Mouse (Mus musculus) stomach, postnatal 0 days (tissue): Measurements from ENCODE around the gene Zmat5. TPM values are rescaled to one million over a fixed set of nuclear protein-coding genes. Genes with fewer than 3 reads are reported as not detected.

Experiments used
- ATAC-seq: fragments of 200-750 bp; cut with Nextera tagmentation; 2 replicates; pipeline ENCODE4 v1.8.0; 2017; ENCODE audit not compliant: low FRiP score, low TSS enrichment
- DNase-seq: peaks from one replicate; pipeline ENCODE4 v3.0.0-alpha.2; 2016; ENCODE audit warnings: low spot score
- H3K27ac ChIP-seq: fragments of 300-500 bp; sonication (generic); replicated peaks from 2 replicates; pipeline ENCODE4 v1.5.1; 2014; ENCODE audit warnings: mild to moderate bottlenecking, control low read depth
- H3K27me3 ChIP-seq: fragments of 300-500 bp; sonication (generic); 2 replicates; pipeline ENCODE4 v1.6.1; 2014; ENCODE audit warnings: low read length; ENCODE audit not compliant: control insufficient read depth, insufficient read depth
- H3K36me3 ChIP-seq: fragments of 300-500 bp; sonication (generic); 2 replicates; pipeline ENCODE4 v1.6.1; 2014; ENCODE audit warnings: low read length, mixed read lengths; ENCODE audit not compliant: control insufficient read depth, insufficient read depth
- H3K4me1 ChIP-seq: fragments of 300-500 bp; sonication (generic); replicated peaks from 2 replicates; pipeline ENCODE4 v1.6.1; 2014; ENCODE audit warnings: antibody characterized with exemption; ENCODE audit not compliant: control insufficient read depth, insufficient read depth
- H3K4me2 ChIP-seq: fragments of 300-500 bp; sonication (generic); replicated peaks from 2 replicates; pipeline ENCODE4 v1.6.1; 2014; ENCODE audit warnings: low read depth, mild to moderate bottlenecking, control low read depth, moderate library complexity
- H3K4me3 ChIP-seq: fragments of 300-500 bp; sonication (generic); 2 replicates; pipeline ENCODE4 v1.5.1; 2014; ENCODE audit warnings: low read depth, low read length, control low read depth
- H3K9ac ChIP-seq: fragments of 300-500 bp; sonication (generic); 2 replicates; pipeline ENCODE4 v1.6.1; 2014; ENCODE audit warnings: mild to moderate bottlenecking, low read length, control low read depth, mixed read lengths
- H3K9me3 ChIP-seq: fragments of 300-500 bp; sonication (generic); 2 replicates; pipeline ENCODE4 v1.6.1; 2016; ENCODE audit warnings: low read length; ENCODE audit not compliant: control insufficient read depth
- CTCF ChIP-seq: IDR thresholded peaks from 2 replicates; pipeline ENCODE4 v1.5.1; 2016; ENCODE audit warnings: antibody characterized with exemption, low read depth, mild to moderate bottlenecking, moderate library complexity
- EP300 ChIP-seq: optimal IDR thresholded peaks from 2 replicates; pipeline ENCODE3; 2016; ENCODE audit warnings: antibody characterized with exemption
- WGBS: fragments of 180-500 bp; shearing (Covaris S2); extraction: QIAGEN DNeasy Blood & Tissue Kit; methylation state at CpG from one replicate; pipeline ENCODE4 v1.1.7; 2014; 5-methylcytosine and 5-hydroxymethylcytosine counted together
- polyA plus RNA-seq: library from polyadenylated mRNA; unstranded; fragments of >200 nt; fragmentation: Nextera tagmentation; extraction: Ambion mirVana; gene quantifications from 2 replicates; pipeline ENCODE4 v1.2.1, GENCODE M21; 2015

Zmat5 gene
- polyA plus RNA-seq, 1 experiment from 2014 or later, result 57.4 TPM

- no peaks in the 10 kb centered on the region for H3K27me3 ChIP-seq
- H3K27ac ChIP-seq, result no peak overlapping the region
- no peak overlapping the region for H3K9ac ChIP-seq
- H3K9me3 ChIP-seq, result no peaks in the 10 kb centered on the region
- WGBS, result 60% methylated on average over 11 of the region's 11 CpGs
- H3K4me2 ChIP-seq, result no peak overlapping the region
- no peaks in the 10 kb centered on the region for H3K4me1 ChIP-seq
- DNase-seq (no peak), ATAC-seq (no peak)
- no peak for TF ChIP-seq EP300
- no peak for TF ChIP-seq CTCF
- H3K4me3 ChIP-seq, result no peak overlapping the region
- peaks cover 4% of the 10 kb centered on the region for H3K36me3 ChIP-seq
These were observed 15.9 kb downstream of the Zmat5 start for GRCm38 (mm10) chr11:4720393-4720792.

GRCm38 (mm10) chr11:4720900-4721580 is 16.6 kb downstream of the Zmat5 start:
- H3K27me3 ChIP-seq, result no peaks in the 10 kb centered on the region
- H3K36me3 ChIP-seq, result peaks cover 4% of the 10 kb centered on the region
- ATAC-seq (0 out of 2 replicates have a peak, but pooled peaks have one; percentile 36), DNase-seq (peak; percentile 43)
- no peak for TF ChIP-seq EP300
- TF ChIP-seq CTCF, result no peak
- H3K4me2 ChIP-seq, result no peak overlapping the region
- no peaks in the 10 kb centered on the region for H3K9me3 ChIP-seq
- H3K27ac ChIP-seq, result no peak overlapping the region
- H3K4me3 ChIP-seq, result no peak overlapping the region
- 40% methylated on average over 7 of the region's 7 CpGs for WGBS
- no peaks in the 10 kb centered on the region for H3K4me1 ChIP-seq
- H3K9ac ChIP-seq, result no peak overlapping the region

GRCm38 (mm10) chr11:4721728-4722127 is 17.2 kb downstream of the Zmat5 start:
- H3K9ac ChIP-seq, result no peak overlapping the region
- DNase-seq (no peak), ATAC-seq (no peak)
- H3K4me3 ChIP-seq, result no peak overlapping the region
- no peak overlapping the region for H3K27ac ChIP-seq
- WGBS, result 88% methylated on average over 8 of the region's 8 CpGs
- H3K4me1 ChIP-seq, result no peaks in the 10 kb centered on the region
- no peak overlapping the region for H3K4me2 ChIP-seq
- H3K9me3 ChIP-seq, result no peaks in the 10 kb centered on the region
- H3K27me3 ChIP-seq, result no peaks in the 10 kb centered on the region
- H3K36me3 ChIP-seq, result peaks cover 4% of the 10 kb centered on the region
- TF ChIP-seq CTCF (no peak), EP300 (no peak)

GRCm38 (mm10) chr11:4729603-4730002 is 25.1 kb downstream of the Zmat5 start:
- no peaks in the 10 kb centered on the region for H3K4me1 ChIP-seq
- TF ChIP-seq EP300 (no peak), CTCF (no peak)
- peaks cover 7% of the 10 kb centered on the region; the same call in 1 of the 2 replicates for H3K36me3 ChIP-seq
- no peak overlapping the region; the same call in 1 of the 2 replicates for H3K4me2 ChIP-seq
- H3K9me3 ChIP-seq, result no peaks in the 10 kb centered on the region
- H3K27ac ChIP-seq, result peak overlapping the region; percentile 67
- DNase-seq (peak; percentile 59), ATAC-seq (peak; percentile 41)
- H3K4me3 ChIP-seq, result no peak overlapping the region
- WGBS, result 27% methylated on average over 12 of the region's 12 CpGs
- H3K9ac ChIP-seq, result no peak overlapping the region
- H3K27me3 ChIP-seq, result no peaks in the 10 kb centered on the region

- no peak overlapping the region for H3K9ac ChIP-seq
- H3K36me3 ChIP-seq, result peaks cover 7% of the 10 kb centered on the region; the same call in 1 of the 2 replicates
- ATAC-seq (peak; percentile 86), DNase-seq (peak; percentile 71)
- 60% methylated on average over 6 of the region's 6 CpGs for WGBS
- H3K4me3 ChIP-seq, result no peak overlapping the region
- no peaks in the 10 kb centered on the region for H3K9me3 ChIP-seq
- H3K4me1 ChIP-seq, result no peaks in the 10 kb centered on the region
- H3K4me2 ChIP-seq, result no peak overlapping the region; the same call in 1 of the 2 replicates
- no peaks in the 10 kb centered on the region for H3K27me3 ChIP-seq
- H3K27ac ChIP-seq, result peak overlapping the region; percentile 67
- TF ChIP-seq CTCF, result peak; percentile 28; the same call in 1 of the 2 replicates
- no peak for TF ChIP-seq EP300
These were observed 25.6 kb downstream of the Zmat5 start for GRCm38 (mm10) chr11:4730096-4730495.

GRCm38 (mm10) chr11:4730913-4731312 is 26.4 kb downstream of the Zmat5 start:
- H3K9me3 ChIP-seq, result no peaks in the 10 kb centered on the region
- no peak overlapping the region for H3K9ac ChIP-seq
- peaks cover 7% of the 10 kb centered on the region; the same call in 1 of the 2 replicates for H3K36me3 ChIP-seq
- no peaks in the 10 kb centered on the region for H3K27me3 ChIP-seq
- H3K4me3 ChIP-seq, result no peak overlapping the region
- WGBS, result 70% methylated on average over 5 of the region's 5 CpGs
- no peak overlapping the region for H3K4me2 ChIP-seq
- no peaks in the 10 kb centered on the region for H3K4me1 ChIP-seq
- ATAC-seq (no peak), DNase-seq (no peak)
- 0 out of 2 replicates have a peak overlapping the region, but pooled peaks have one; percentile 18 for H3K27ac ChIP-seq
- TF ChIP-seq EP300, result no peak
- TF ChIP-seq CTCF, result no peak
